Mouse (Mus musculus) heart, embryonic 16.5 days (tissue): ENCODE measurements around the gene Atcay. TPM values are rescaled to one million over a fixed set of nuclear protein-coding genes. Genes with fewer than 3 reads are reported as not detected.

ENCODE experiments used
- ATAC-seq: fragments of 200-750 bp; cut with Nextera tagmentation; replicated peaks from 2 replicates; pipeline ENCODE4 v1.8.0; 2017; ENCODE audit warnings: moderate number of reproducible peaks; ENCODE audit not compliant: insufficient read depth, low FRiP score; ENCODE audit errors: extremely low read depth
- H3K27ac ChIP-seq: fragments of 300-500 bp; sonication (generic); 2 replicates; pipeline ENCODE4 v1.5.1; 2014; ENCODE audit warnings: mild to moderate bottlenecking, low read length, control low read depth, moderate library complexity
- H3K27me3 ChIP-seq: fragments of 300-500 bp; sonication (generic); 2 replicates; pipeline ENCODE4 v1.6.1; 2014; ENCODE audit warnings: low read length, mixed read lengths; ENCODE audit not compliant: control insufficient read depth, insufficient read depth
- H3K36me3 ChIP-seq: fragments of 300-500 bp; sonication (generic); 2 replicates; pipeline ENCODE4 v1.6.1; 2014; ENCODE audit not compliant: control insufficient read depth, insufficient read depth
- H3K4me1 ChIP-seq: fragments of 300-500 bp; sonication (generic); 2 replicates; pipeline ENCODE4 v1.6.1; 2014; ENCODE audit warnings: low read length, mixed read lengths; ENCODE audit not compliant: control insufficient read depth, insufficient read depth
- H3K4me2 ChIP-seq: fragments of 300-500 bp; sonication (generic); 2 replicates; pipeline ENCODE4 v1.6.1; 2014; ENCODE audit warnings: low read depth, mild to moderate bottlenecking, control low read depth, low read length
- H3K4me3 ChIP-seq: fragments of 300-500 bp; sonication (generic); 2 replicates; pipeline ENCODE4 v1.5.1; 2014; ENCODE audit warnings: mild to moderate bottlenecking, control low read depth, low read length
- H3K9ac ChIP-seq: fragments of 300-500 bp; sonication (generic); 2 replicates; pipeline ENCODE4 v1.6.1; 2014; ENCODE audit warnings: low read length, control low read depth
- H3K9me3 ChIP-seq: fragments of 300-500 bp; sonication (generic); replicated peaks from 2 replicates; pipeline ENCODE4 v1.6.1; 2016; ENCODE audit warnings: low read length; ENCODE audit not compliant: control insufficient read depth
- WGBS: fragments of 180-500 bp; shearing (Covaris S2); extraction: QIAGEN DNeasy Blood & Tissue Kit; methylation state at CpG from one replicate; pipeline ENCODE4 v1.1.7; 2014; 5-methylcytosine and 5-hydroxymethylcytosine counted together
- polyA plus RNA-seq: library from polyadenylated mRNA; unstranded; fragments of >200 nt; fragmentation: Nextera tagmentation; extraction: Ambion mirVana; gene quantifications from 2 replicates; pipeline ENCODE4 v1.2.1, GENCODE M21; 2015

Atcay gene
- 0.31 and 0.33 TPM in 2 replicates for polyA plus RNA-seq

DNA sequence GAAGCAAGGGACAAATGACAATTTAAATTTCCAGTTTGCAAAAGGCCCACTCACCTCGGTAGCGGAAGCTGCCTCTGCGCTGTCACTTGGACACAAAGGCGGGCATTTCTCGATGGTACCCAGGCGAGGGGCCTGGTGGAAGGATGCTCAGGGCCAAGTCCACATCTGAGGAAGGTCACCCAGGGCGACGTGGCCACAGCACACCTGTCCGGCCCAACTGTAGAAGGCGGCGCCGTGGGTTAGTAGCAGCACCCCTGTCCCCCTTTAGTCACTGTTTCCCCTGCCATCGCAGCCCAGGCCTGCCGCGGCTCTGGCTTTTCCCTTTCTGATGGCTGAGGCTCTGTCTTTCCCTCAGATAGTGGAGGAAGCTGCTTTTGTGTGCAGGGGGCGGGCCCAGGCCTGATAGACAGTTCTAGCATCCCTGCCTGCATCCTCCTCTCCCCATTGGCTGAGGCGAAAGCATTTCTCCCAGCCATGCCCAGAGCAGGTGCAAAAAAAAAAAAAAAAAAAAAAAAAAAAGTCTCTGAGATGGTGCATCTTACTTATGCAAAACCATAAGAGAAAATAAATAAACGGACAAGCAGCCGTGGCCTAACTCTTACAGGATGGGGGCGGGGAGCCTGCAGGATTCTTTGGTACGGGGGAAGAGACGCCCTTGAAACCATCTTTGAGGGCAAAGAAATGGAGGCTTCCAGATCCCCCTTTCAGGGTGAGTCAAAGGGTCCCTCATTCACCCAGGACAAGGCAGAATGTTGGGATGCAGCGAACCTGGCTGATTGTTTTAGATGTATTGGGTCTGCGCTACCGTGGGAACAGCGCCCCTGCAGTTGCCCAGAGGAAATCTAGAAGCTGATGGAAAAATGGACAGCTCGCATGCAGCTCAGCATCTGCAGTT lies at the start of gene Atcay:
Gene Atcay (minus strand): TSS at position 396 of the 895 bp plus-strand sequence.
- Histone ChIP-seq H3K27ac (no peak within 1 kb of the TSS), H3K27me3 (peaks cover 16% of the 10 kb centered on the region), H3K4me3 (peak within 1 kb of the TSS; percentile 22; the same call in 1 of the 2 replicates), H3K9ac (no peak within 1 kb of the TSS), H3K36me3 (no peaks in the 10 kb centered on the region), H3K4me1 (0 out of 2 replicates have a peak, but pooled peaks cover 12% of the 10 kb centered on the region), H3K4me2 (peak within 1 kb of the TSS; percentile 48), H3K9me3 (no peaks in the 10 kb centered on the region)
- no peak for ATAC-seq
- 13% methylated on average over 27 of the region's 27 CpGs for WGBS

DNA sequence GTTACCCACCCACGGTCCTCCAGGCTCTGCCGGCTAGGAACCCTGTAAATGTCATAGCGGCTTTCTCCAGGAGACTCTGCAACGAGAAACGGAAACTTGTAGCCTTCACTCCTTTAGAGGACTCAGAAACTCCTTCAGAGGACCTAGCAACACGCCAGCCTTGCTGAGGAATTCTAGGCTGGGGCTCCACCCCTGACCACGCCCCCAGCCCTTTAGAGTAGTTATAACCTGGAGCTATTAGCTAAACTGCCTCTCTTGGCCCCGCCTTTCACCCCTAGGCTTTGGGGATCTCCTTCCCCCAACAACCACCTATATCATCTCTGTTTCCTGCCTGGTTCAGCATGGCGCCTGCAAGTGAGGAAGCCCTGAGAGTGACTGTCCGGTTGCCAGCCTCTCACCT lies 48.9 kb upstream of the Atcay start:
- Histone ChIP-seq H3K4me2 (peak overlapping the region; percentile 19; the same call in 1 of the 2 replicates), H3K36me3 (no peaks in the 10 kb centered on the region), H3K9me3 (no peaks in the 10 kb centered on the region), H3K27ac (no peak overlapping the region), H3K4me1 (0 out of 2 replicates have a peak, but pooled peaks cover 2% of the 10 kb centered on the region), H3K27me3 (peaks cover 20% of the 10 kb centered on the region), H3K4me3 (no peak overlapping the region), H3K9ac (no peak overlapping the region)
- 26% methylated on average over 10 of the region's 10 CpGs for WGBS
- no peak for ATAC-seq

DNA sequence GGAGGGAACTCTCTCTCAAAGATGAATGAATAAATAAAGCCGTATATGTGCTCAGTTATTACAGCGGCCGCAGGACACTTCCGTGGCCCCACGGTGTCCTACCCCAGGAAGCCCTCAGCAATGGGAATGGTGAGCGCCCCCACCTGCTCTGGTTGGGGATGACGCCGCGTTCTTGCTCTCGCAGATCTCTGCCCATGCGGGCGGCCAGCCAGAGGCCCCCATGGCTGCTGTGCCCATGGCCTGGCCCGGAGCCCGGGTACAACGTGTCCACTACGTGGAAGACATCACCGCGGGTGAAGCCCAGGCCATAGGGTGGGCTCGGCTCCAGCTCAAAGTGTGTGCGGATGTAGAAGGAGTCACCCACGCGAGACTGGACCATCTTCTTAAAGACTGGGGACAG lies 47.0 kb upstream of the Atcay start:
- Histone ChIP-seq H3K4me2 (no peak overlapping the region), H3K4me1 (0 out of 2 replicates have a peak, but pooled peaks cover 2% of the 10 kb centered on the region), H3K27me3 (peaks cover 7% of the 10 kb centered on the region; the same call in 1 of the 2 replicates), H3K36me3 (peaks cover 10% of the 10 kb centered on the region), H3K9ac (no peak overlapping the region), H3K4me3 (no peak overlapping the region), H3K9me3 (no peaks in the 10 kb centered on the region), H3K27ac (no peak overlapping the region)
- WGBS, result 69% methylated on average over 22 of the region's 22 CpGs
- ATAC-seq, result no peak

DNA sequence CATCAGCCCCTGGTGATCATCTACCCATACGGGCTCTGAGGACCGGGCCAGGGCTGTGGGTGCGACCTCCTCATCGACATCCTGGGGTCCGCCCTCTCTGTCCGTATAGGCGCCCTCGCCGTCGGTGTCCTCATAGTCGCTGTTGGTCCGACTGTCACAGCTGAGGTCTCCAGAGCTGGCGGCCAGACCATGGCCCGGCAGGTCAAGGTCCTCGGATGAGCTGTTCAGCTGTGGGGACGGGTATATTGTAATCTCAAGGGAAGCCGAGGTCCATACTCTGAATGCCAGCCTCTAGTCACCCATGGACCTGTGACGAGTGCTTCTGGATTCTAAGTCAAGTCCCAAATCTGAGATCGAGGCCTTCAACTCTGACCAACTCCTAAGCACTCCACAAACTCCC lies 43.2 kb upstream of the Atcay start:
- no peak overlapping the region for H3K9ac ChIP-seq
- no peak overlapping the region for H3K4me3 ChIP-seq
- peaks cover 23% of the 10 kb centered on the region for H3K36me3 ChIP-seq
- WGBS, result 94% methylated on average over 19 of the region's 19 CpGs
- ATAC-seq, result no peak
- H3K27ac ChIP-seq, result no peak overlapping the region
- H3K4me1 ChIP-seq, result peaks cover 3% of the 10 kb centered on the region
- no peaks in the 10 kb centered on the region for H3K27me3 ChIP-seq
- H3K4me2 ChIP-seq, result no peak overlapping the region
- no peaks in the 10 kb centered on the region for H3K9me3 ChIP-seq

DNA sequence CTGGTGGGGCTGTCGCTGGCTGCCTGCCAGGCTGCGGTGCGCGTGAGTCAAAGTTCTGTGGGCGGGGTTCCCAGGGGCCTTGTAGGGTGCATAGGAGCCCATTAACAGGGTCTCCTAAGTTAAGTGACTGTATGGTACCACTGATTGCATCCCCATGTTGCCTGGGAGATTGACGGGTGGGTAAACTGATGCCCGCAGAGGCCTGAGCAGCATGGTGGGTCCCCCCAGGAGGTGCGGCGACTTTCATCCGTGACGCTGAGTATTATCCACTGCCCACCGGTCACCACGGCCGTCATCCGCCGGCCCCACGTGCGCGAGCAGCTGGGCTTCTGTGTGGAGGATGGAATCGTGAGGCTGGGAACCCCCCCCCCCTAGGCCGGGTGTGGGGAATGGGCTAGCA lies 41.7 kb upstream of the Atcay start:
- Histone ChIP-seq H3K4me1 (peaks cover 6% of the 10 kb centered on the region), H3K9ac (no peak overlapping the region), H3K4me3 (no peak overlapping the region), H3K27me3 (no peaks in the 10 kb centered on the region), H3K36me3 (peaks cover 23% of the 10 kb centered on the region), H3K9me3 (no peaks in the 10 kb centered on the region), H3K27ac (no peak overlapping the region), H3K4me2 (no peak overlapping the region)
- no peak for ATAC-seq
- WGBS, result 94% methylated on average over 21 of the region's 21 CpGs

DNA sequence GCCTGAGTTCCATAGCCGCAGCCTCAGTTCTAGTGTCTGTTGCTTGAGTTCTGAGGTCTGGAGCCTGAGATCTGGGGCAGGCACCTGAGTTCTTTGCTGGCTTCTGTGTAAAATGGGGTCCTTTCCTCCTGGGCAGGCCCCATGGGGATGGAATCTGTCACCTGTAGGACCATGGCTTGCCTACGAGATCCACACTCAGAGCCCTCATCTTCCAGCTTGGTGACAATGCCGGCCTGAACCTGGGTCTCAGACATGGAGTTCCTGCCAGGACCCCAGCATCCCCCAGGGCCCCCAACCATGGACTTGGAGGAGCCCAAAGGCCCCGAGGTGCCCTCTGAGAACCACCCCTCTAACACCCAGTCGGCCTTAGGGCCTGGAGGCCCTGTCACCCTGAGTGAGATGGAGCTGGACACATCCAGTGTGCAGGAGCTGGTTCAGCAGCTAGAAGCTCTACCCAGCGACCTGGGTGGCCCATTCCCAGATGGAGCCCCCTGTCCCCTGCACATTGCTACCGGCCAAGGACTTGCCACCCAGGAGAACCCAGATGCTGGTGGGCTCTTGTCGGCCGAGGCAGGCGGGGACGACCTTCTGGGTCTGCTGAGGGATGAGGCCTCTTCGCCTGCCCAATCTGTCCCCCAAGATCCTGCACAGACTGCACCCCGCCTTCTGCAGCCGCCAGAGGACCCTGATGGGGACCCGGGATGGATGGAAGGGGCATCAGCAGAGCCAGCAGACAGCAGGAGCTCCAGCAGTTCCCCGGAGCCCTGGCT lies 38.2 kb upstream of the Atcay start:
- Histone ChIP-seq H3K36me3 (peaks cover 29% of the 10 kb centered on the region), H3K9ac (peak overlapping the region; percentile 83), H3K4me1 (peaks cover 10% of the 10 kb centered on the region), H3K27ac (peak overlapping the region; percentile 52), H3K4me3 (peak overlapping the region; percentile 66), H3K27me3 (no peaks in the 10 kb centered on the region), H3K4me2 (peak overlapping the region; percentile 74), H3K9me3 (no peaks in the 10 kb centered on the region)
- WGBS, result 79% methylated on average over 16 of the region's 16 CpGs
- ATAC-seq, result no peak

DNA sequence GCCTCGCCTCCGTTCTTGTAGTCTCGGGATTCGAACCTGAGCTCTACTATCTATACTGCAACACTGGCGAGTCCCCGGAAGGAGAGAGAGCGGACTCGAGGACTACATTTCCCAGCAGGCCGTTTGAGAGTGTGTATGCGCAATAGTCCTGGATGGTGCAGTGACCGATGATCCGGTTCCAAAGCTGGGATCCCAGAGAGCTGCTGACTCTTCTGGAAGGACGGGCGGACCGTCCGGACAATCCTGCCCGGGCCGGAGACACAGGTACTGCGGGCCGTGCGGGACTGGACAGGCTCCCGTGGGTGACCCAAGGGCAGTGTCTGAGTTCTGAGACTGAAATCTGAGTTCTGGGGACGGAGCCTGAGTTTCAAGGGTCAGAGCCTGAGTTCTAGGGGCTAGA lies 37.4 kb upstream of the Atcay start:
- ATAC-seq, result peak; percentile 67
- 1% methylated on average over 23 of the region's 23 CpGs for WGBS
- peaks cover 27% of the 10 kb centered on the region for H3K36me3 ChIP-seq

DNA sequence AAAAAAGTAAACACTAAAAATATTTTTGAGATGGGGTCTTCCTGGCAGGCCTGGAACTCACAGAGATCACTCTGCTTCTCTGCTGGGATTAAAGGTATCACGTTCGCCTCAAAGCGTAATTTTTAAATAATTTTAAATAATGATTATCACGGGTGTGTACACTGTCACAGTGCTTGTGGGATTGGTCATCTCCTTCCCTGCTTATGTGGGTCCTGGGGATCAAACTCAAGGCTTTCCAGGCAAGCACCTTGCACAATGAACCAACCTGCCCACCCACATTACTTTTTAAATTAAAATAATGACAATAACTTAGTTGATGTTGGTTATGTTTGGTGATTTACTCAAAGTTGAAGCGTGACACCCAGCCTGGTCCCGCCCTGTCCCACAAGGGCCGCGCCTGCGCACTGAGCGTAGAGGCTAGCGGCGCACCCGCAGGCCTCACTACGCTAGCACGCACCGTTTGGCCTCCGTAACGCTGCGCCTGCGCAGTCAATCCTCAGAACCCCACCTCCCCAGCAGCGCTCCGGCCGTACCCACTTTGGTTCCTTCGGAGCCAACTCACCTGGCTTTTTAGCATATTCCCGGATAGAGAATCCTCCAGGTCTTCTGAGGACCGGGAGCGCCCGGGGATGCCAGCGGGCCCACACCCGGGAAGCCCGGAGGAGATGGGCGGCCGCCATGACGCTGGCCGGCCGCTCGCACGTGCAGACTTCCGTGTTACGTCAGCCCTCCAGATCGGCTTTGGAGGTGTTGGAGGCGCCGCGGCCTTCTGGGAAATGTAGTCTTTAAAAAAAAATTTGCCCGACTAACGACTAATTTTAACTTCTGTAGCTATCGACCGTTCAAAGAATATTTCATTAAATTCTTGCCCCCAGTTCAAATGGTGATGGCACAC lies 35.8 kb upstream of the Atcay start, which contains the start of the genes Mrpl54 and Apba3:
Gene Mrpl54 (minus strand): TSS at position 724 of the 895 bp plus-strand sequence.
Gene Apba3 (plus strand): TSS at position 750 of the 895 bp plus-strand sequence.
- peak within 1 kb of the TSS; percentile 84 for H3K4me2 ChIP-seq
- peak within 1 kb of the TSS; percentile 92 for H3K27ac ChIP-seq
- H3K36me3 ChIP-seq, result peaks cover 19% of the 10 kb centered on the region
- WGBS, result under 1% methylated on average over 48 of the region's 48 CpGs
- H3K4me3 ChIP-seq, result peak within 1 kb of the TSS; percentile 83
- ATAC-seq, result peak; percentile 93
- H3K4me1 ChIP-seq, result peaks cover 10% of the 10 kb centered on the region
- no peaks in the 10 kb centered on the region for H3K27me3 ChIP-seq
- no peaks in the 10 kb centered on the region for H3K9me3 ChIP-seq
- H3K9ac ChIP-seq, result peak within 1 kb of the TSS; percentile 89

More for the DNA sequence above, 37.4 kb upstream of the Atcay start:
- Histone ChIP-seq H3K27me3 (no peaks in the 10 kb centered on the region), H3K4me1 (peaks cover 10% of the 10 kb centered on the region), H3K9ac (peak overlapping the region; percentile 83), H3K4me2 (peak overlapping the region; percentile 74), H3K27ac (peak overlapping the region; percentile 52), H3K4me3 (peak overlapping the region; percentile 66), H3K9me3 (no peaks in the 10 kb centered on the region)
